Mouse (Mus musculus) midbrain, embryonic 14.5 days (tissue): Measurements from ENCODE around the gene S100pbp. TPM values are rescaled to one million over a fixed set of nuclear protein-coding genes. Genes with fewer than 3 reads are reported as not detected.

Source experiments
- ATAC-seq: fragments of 200-750 bp; cut with Nextera tagmentation; 2 replicates; pipeline ENCODE4 v1.8.0; 2017; ENCODE audit warnings: moderate number of reproducible peaks, moderate library complexity; ENCODE audit not compliant: low FRiP score, low TSS enrichment
- DNase-seq: peaks from one replicate; pipeline ENCODE4 v3.0.0-alpha.2; 2015
- H3K27ac ChIP-seq: fragments of 300-500 bp; sonication (generic); replicated peaks from 2 replicates; pipeline ENCODE4 v1.5.1; 2014; ENCODE audit warnings: mild to moderate bottlenecking, low read depth, low read length, moderate library complexity
- H3K27me3 ChIP-seq: fragments of 300-500 bp; sonication (generic); 2 replicates; pipeline ENCODE4 v1.6.1; 2014; ENCODE audit warnings: low read length, control low read depth, mixed read lengths; ENCODE audit not compliant: control insufficient read depth, insufficient read depth
- H3K36me3 ChIP-seq: fragments of 300-500 bp; sonication (generic); 2 replicates; pipeline ENCODE4 v1.6.1; 2014; ENCODE audit warnings: low read length, control low read depth; ENCODE audit not compliant: control insufficient read depth, insufficient read depth
- H3K4me1 ChIP-seq: fragments of 300-500 bp; sonication (generic); 2 replicates; pipeline ENCODE4 v1.6.1; 2014; ENCODE audit warnings: mild to moderate bottlenecking, antibody characterized with exemption, low read length, control low read depth; ENCODE audit not compliant: control insufficient read depth, insufficient read depth
- H3K4me2 ChIP-seq: fragments of 300-500 bp; sonication (generic); 2 replicates; pipeline ENCODE4 v1.6.1; 2014; ENCODE audit warnings: mild to moderate bottlenecking, low read length, moderate library complexity
- H3K4me3 ChIP-seq: fragments of 300-500 bp; sonication (generic); replicated peaks from 2 replicates; pipeline ENCODE4 v1.5.1; 2014; ENCODE audit warnings: low read depth, low read length
- H3K9ac ChIP-seq: fragments of 300-500 bp; sonication (generic); replicated peaks from 2 replicates; pipeline ENCODE4 v1.6.1; 2014; ENCODE audit warnings: mild to moderate bottlenecking, low read length, moderate library complexity
- H3K9me3 ChIP-seq: fragments of 300-500 bp; sonication (generic); 2 replicates; pipeline ENCODE4 v1.6.1; 2016; ENCODE audit warnings: low read length, control low read depth, mixed read lengths; ENCODE audit not compliant: control insufficient read depth
- WGBS: fragments of 180-500 bp; shearing (Covaris S2); extraction: QIAGEN DNeasy Blood & Tissue Kit; methylation state at CpG from one replicate; pipeline ENCODE4 v1.1.7; 2014; 5-methylcytosine and 5-hydroxymethylcytosine counted together
- polyA plus RNA-seq: library from polyadenylated mRNA; unstranded; fragments of >200 nt; fragmentation: Nextera tagmentation; extraction: Ambion mirVana; gene quantifications from 2 replicates; pipeline ENCODE4 v1.2.1, GENCODE M21; 2014

The S100pbp gene
- polyA plus RNA-seq, 1 experiment from 2014 or later: 23.7 TPM

DNA sequence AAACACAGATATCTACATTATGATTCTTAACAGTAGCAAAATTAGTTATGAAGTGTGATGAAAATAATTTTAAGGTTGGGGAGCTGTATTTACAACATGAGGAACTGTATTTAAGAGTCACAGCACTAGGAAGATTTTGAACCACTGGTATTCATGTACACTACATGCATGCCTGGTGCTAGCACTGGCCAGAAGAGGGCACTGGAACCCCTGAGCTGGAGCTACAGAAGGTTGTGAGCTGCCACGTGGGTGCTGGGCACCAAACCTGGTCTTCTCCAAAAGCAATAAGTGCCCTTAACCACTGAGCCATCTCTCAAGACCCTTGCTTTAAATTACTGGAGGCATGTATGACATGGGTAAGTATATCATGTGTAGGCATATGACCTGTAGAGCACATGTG, 17.0 kb downstream of the S100pbp start:
- H3K9ac ChIP-seq: no peak overlapping the region
- H3K4me3 ChIP-seq: no peak overlapping the region
- peaks cover 46% of the 10 kb centered on the region for H3K36me3 ChIP-seq
- no peak for ATAC-seq
- H3K4me1 ChIP-seq: no peaks in the 10 kb centered on the region
- H3K27ac ChIP-seq: no peak overlapping the region
- H3K27me3 ChIP-seq: no peaks in the 10 kb centered on the region
- no peak overlapping the region for H3K4me2 ChIP-seq
- DNase-seq: no peak
- 76% methylated on average over 1 of the region's 1 CpGs for WGBS
- H3K9me3 ChIP-seq: no peaks in the 10 kb centered on the region

DNA sequence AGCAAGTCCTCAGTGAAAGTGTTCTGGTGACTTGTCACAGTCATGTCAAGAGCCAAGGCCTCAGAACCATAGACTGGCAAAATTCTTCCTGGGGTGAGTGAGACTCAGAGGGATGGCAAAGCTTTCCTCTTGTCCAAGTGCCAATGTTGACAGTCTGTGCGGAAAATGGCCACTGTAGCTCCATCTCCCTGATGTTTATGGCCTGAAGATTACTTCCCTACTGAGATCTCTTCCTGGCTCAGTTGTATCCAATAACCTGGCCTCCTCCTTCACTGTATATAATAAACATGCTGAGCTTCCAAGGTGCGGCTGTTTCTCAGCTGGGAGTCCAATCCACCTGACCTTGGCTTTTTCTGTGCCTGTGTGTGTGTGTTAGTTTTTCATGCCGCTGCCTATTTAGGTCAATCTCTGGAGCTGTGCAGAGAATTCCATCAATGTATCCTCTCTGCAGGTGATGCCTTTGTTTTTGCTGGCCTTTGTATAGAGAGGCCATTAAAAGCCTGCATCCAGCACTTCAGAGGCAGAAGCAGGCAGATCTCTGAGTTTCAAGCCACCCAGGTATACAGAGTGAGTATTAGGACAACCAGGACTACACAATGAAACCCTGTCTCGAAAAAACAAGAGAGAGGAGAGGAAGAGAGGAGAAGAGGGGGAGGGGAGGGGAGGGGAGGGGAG, 27.8 kb downstream of the S100pbp start:
- ATAC-seq: no peak
- H3K4me2 ChIP-seq: no peak overlapping the region
- DNase-seq: no peak
- no peak overlapping the region for H3K4me3 ChIP-seq
- H3K27ac ChIP-seq: no peak overlapping the region
- no peak overlapping the region for H3K9ac ChIP-seq
- WGBS: 88% methylated on average over 4 of the region's 4 CpGs
- no peaks in the 10 kb centered on the region for H3K27me3 ChIP-seq
- H3K36me3 ChIP-seq: peaks cover 26% of the 10 kb centered on the region
- no peaks in the 10 kb centered on the region for H3K9me3 ChIP-seq
- H3K4me1 ChIP-seq: no peaks in the 10 kb centered on the region

DNA sequence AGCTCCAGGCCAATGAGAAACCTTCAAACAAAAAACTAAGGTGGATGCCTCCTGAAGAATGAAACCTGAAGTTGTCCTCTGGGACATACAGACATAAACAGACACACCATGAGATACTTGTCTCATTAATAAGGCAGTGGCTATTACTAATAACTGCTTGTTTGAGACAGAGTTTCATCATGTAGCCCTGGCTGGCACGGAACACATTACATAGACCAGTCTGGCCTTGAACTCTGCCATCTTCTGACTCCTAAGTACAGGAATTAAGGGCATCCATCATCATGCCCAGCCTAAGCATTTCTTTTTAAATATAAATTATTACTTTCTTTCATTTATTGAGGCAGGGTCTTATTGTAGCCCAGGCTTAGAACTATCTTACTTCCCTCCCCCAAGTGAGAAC, 28.5 kb downstream of the S100pbp start:
- WGBS: 94% methylated on average over 1 of the region's 1 CpGs

GRCm38 (mm10) chr4:129158549-129158948, 31.0 kb downstream of the S100pbp start:
- Histone ChIP-seq H3K36me3 (peaks cover 34% of the 10 kb centered on the region), H3K4me2 (no peak overlapping the region), H3K4me3 (no peak overlapping the region), H3K4me1 (no peaks in the 10 kb centered on the region), H3K9me3 (no peaks in the 10 kb centered on the region), H3K27me3 (no peaks in the 10 kb centered on the region), H3K9ac (no peak overlapping the region), H3K27ac (no peak overlapping the region)
- DNase-seq (no peak), ATAC-seq (no peak)
- 71% methylated on average over 3 of the region's 3 CpGs for WGBS

More for the DNA sequence above, 28.5 kb downstream of the S100pbp start:
- H3K9me3 ChIP-seq: no peaks in the 10 kb centered on the region
- peaks cover 29% of the 10 kb centered on the region for H3K36me3 ChIP-seq
- H3K4me3 ChIP-seq: no peak overlapping the region
- no peak overlapping the region for H3K9ac ChIP-seq
- ATAC-seq (no peak), DNase-seq (no peak)
- no peak overlapping the region for H3K27ac ChIP-seq
- H3K4me1 ChIP-seq: no peaks in the 10 kb centered on the region
- H3K27me3 ChIP-seq: no peaks in the 10 kb centered on the region
- no peak overlapping the region for H3K4me2 ChIP-seq

GRCm38 (mm10) chr4:129157541-129157940, 32.0 kb downstream of the S100pbp start:
- ATAC-seq: no peak
- Histone ChIP-seq H3K4me1 (no peaks in the 10 kb centered on the region), H3K27ac (no peak overlapping the region), H3K9ac (no peak overlapping the region), H3K9me3 (no peaks in the 10 kb centered on the region), H3K36me3 (peaks cover 41% of the 10 kb centered on the region), H3K4me3 (no peak overlapping the region), H3K4me2 (no peak overlapping the region), H3K27me3 (no peaks in the 10 kb centered on the region)
- DNase-seq: no peak
- 84% methylated on average over 5 of the region's 5 CpGs for WGBS

- peaks cover 59% of the 10 kb centered on the region for H3K36me3 ChIP-seq
- H3K9me3 ChIP-seq: no peaks in the 10 kb centered on the region
- 94% methylated on average over 4 of the region's 4 CpGs for WGBS
- no peaks in the 10 kb centered on the region for H3K27me3 ChIP-seq
- no peak overlapping the region for H3K4me3 ChIP-seq
- H3K27ac ChIP-seq: no peak overlapping the region
- ATAC-seq (no peak), DNase-seq (no peak)
- H3K4me1 ChIP-seq: 0 out of 2 replicates have a peak, but pooled peaks cover 3% of the 10 kb centered on the region
- no peak overlapping the region for H3K4me2 ChIP-seq
- no peak overlapping the region for H3K9ac ChIP-seq
These were observed 38.2 kb downstream of the S100pbp start for GRCm38 (mm10) chr4:129151276-129151811.

DNA sequence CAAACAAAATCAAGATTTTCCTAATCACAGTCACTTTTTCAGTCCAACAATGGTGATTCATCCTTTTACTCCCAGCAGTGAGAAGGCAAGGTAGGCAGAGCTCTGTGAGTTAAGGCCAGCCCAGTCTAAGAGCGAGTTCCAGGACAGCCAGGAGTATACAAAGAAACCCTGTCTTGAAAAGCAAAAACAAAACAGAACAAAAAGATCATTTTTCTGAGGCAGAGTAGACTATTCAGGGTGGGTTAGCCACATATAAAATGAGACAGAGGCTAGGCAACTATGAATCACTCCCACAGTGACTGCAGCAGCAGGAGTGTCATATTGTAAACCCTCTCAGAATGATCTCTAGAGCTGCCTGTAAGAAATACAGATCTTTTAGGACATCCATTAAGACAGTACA, 40.2 kb downstream of the S100pbp start:
- H3K4me3 ChIP-seq: no peak overlapping the region
- DNase-seq: no peak
- H3K4me2 ChIP-seq: no peak overlapping the region
- H3K9me3 ChIP-seq: no peaks in the 10 kb centered on the region
- H3K27me3 ChIP-seq: no peaks in the 10 kb centered on the region
- H3K27ac ChIP-seq: no peak overlapping the region
- WGBS: 90% methylated on average over 1 of the region's 1 CpGs
- no peak overlapping the region for H3K9ac ChIP-seq
- peaks cover 44% of the 10 kb centered on the region for H3K36me3 ChIP-seq
- H3K4me1 ChIP-seq: peaks cover 8% of the 10 kb centered on the region; the same call in 1 of the 2 replicates
- ATAC-seq: no peak

- H3K4me1 ChIP-seq: peaks cover 8% of the 10 kb centered on the region; the same call in 1 of the 2 replicates
- peak overlapping the region; percentile 17; the same call in 1 of the 2 replicates for H3K27ac ChIP-seq
- no peak overlapping the region for H3K9ac ChIP-seq
- H3K4me3 ChIP-seq: no peak overlapping the region
- H3K27me3 ChIP-seq: no peaks in the 10 kb centered on the region
- no peaks in the 10 kb centered on the region for H3K9me3 ChIP-seq
- DNase-seq: no peak
- WGBS: 87% methylated on average over 13 of the region's 13 CpGs
- no peak overlapping the region for H3K4me2 ChIP-seq
- H3K36me3 ChIP-seq: peaks cover 36% of the 10 kb centered on the region
- ATAC-seq: no peak
These were observed 41.9 kb downstream of the S100pbp start for GRCm38 (mm10) chr4:129147552-129148103.

GRCm38 (mm10) chr4:129146392-129146791, 43.1 kb downstream of the S100pbp start:
- H3K9me3 ChIP-seq: no peaks in the 10 kb centered on the region
- H3K4me1 ChIP-seq: peaks cover 16% of the 10 kb centered on the region
- no peaks in the 10 kb centered on the region for H3K27me3 ChIP-seq
- no peak overlapping the region for H3K4me3 ChIP-seq
- ATAC-seq (no peak), DNase-seq (no peak)
- peaks cover 26% of the 10 kb centered on the region for H3K36me3 ChIP-seq
- no peak overlapping the region for H3K27ac ChIP-seq
- no peak overlapping the region for H3K9ac ChIP-seq
- 68% methylated on average over 2 of the region's 2 CpGs for WGBS
- no peak overlapping the region for H3K4me2 ChIP-seq
